Comparison of ENCODE assay signal across 18 mouse cellular contexts in genomic region chr13:83399381-83399780, GRCm38 (mm10).
A peak's percentile ranks its signal among the peaks of the same experiment; 100 is the strongest.
DNase-seq lines count a peak whose midpoint lies in the region; ATAC-seq and TF ChIP-seq lines count a peak whose summit lies in the region.
"Had no signal": no experiment of that assay in that cellular context is flagged by ENCODE, and none has a peak within 500 bp of the region (broad histone marks: within the 10 kb centered on the region; RNA-seq: fewer than 3 reads in every experiment).

No protein-coding gene starts in this region.

- H3K9me3 ChIP-seq in embryonic facial prominence, embryonic 14.5 days (ENCODE audit: control insufficient read depth, low read length): no peaks in the 10 kb centered on the region
- H3K9me3 ChIP-seq in embryonic facial prominence, embryonic 10.5 days: no peaks in the 10 kb centered on the region
- no peaks in the 10 kb centered on the region for H3K9me3 ChIP-seq in CH12.LX (replicated peaks; ENCODE audit: low read length)
- H3K9me3 ChIP-seq in forebrain, embryonic 15.5 days: no peaks in the 10 kb centered on the region
- H3K9me3 ChIP-seq: embryonic facial prominence, embryonic 13.5 days; forebrain, embryonic 13.5 days had no signal

- no peak for TF ChIP-seq EP300 in CH12.LX (IDR thresholded peaks at IDR 0.05; ENCODE audit: low read length)

- no peaks in the 10 kb centered on the region for H3K36me3 ChIP-seq in embryonic facial prominence, embryonic 14.5 days (ENCODE audit: control insufficient read depth, insufficient read depth, low read length)
- H3K36me3 ChIP-seq in embryonic facial prominence, embryonic 10.5 days (replicated peaks): no peaks in the 10 kb centered on the region
- no peaks in the 10 kb centered on the region for H3K36me3 ChIP-seq in CH12.LX (replicated peaks in 1 of 2; ENCODE audit: control insufficient read depth in 1 of 2, insufficient read depth in 1 of 2, low read length in 1 of 2)
- H3K36me3 ChIP-seq in myocyte (ENCODE audit: control insufficient read depth, insufficient read depth): no peaks in the 10 kb centered on the region
- no peaks in the 10 kb centered on the region for H3K36me3 ChIP-seq in forebrain, embryonic 15.5 days
- H3K36me3 ChIP-seq: embryonic facial prominence, embryonic 13.5 days had no signal

- peak; percentile 4 for DNase-seq in embryonic facial prominence, embryonic 14.5 days (ENCODE audit: low spot score)
- no peak for DNase-seq in embryonic facial prominence, embryonic 10.5 days (ENCODE audit: low spot score)
- DNase-seq in CH12.LX (ENCODE audit: extremely low read depth): no peak
- DNase-seq: adrenal gland, adult 2 months; adrenal gland, postnatal 10 days; adrenal gland, postnatal 25 days; B cell, adult 2 months; cerebellum, adult 11-12 months; cerebellum, adult 2 months; cerebellum, adult 9-10 months; cerebellum, postnatal 10 days; cerebellum, postnatal 25 days had no signal

- no peak for ATAC-seq in embryonic facial prominence, embryonic 14.5 days (ENCODE audit: low read depth)
- ATAC-seq in forebrain, embryonic 15.5 days (replicated peaks): no peak
- ATAC-seq: CD4-positive, CD25-positive, alpha-beta regulatory T cell, adult 4 months; forebrain, embryonic 13.5 days; forebrain, embryonic 16.5 days had no signal

- no peak overlapping the region for H3K4me3 ChIP-seq in embryonic facial prominence, embryonic 14.5 days (ENCODE audit: low read depth, low read length)
- no peak overlapping the region for H3K4me3 ChIP-seq in embryonic facial prominence, embryonic 10.5 days
- H3K4me3 ChIP-seq in CH12.LX (replicated peaks in 1 of 3; ENCODE audit: low read depth in 2 of 3, low read length in 2 of 3, poor library complexity in 1 of 3) (no peak overlapping the region), myocyte (no peak overlapping the region)
- H3K4me3 ChIP-seq in forebrain, embryonic 15.5 days: no peak overlapping the region
- H3K4me3 ChIP-seq: embryonic facial prominence, embryonic 13.5 days; forebrain, embryonic 13.5 days had no signal

- no peak for TF ChIP-seq CTCF in CH12.LX (conservative IDR thresholded peaks at IDR 0.05 in 1 of 2, IDR thresholded peaks at IDR 0.05 in 1 of 2; ENCODE audit: low read depth in 2 of 2, low read length in 2 of 2)

- H3K4me2 ChIP-seq in embryonic facial prominence, embryonic 14.5 days (ENCODE audit: low read depth, low read length): no peak overlapping the region
- H3K4me2 ChIP-seq in CH12.LX (ENCODE audit: insufficient read depth, low read depth, poor library complexity, severe bottlenecking) (no peak overlapping the region), myocyte (ENCODE audit: low read depth) (no peak overlapping the region)
- no peak overlapping the region for H3K4me2 ChIP-seq in forebrain, embryonic 15.5 days (replicated peaks)
- H3K4me2 ChIP-seq: embryonic facial prominence, embryonic 13.5 days; forebrain, embryonic 13.5 days had no signal

- TF ChIP-seq RAD21 in CH12.LX (IDR thresholded peaks at IDR 0.05; ENCODE audit: low read depth, low read length): no peak

- WGBS in embryonic facial prominence, embryonic 14.5 days: 86% methylated on average over 6 of the region's 6 CpGs
- 94% methylated on average over 6 of the region's 6 CpGs for WGBS in embryonic facial prominence, embryonic 10.5 days
- WGBS in forebrain, embryonic 15.5 days: 90% methylated on average over 6 of the region's 6 CpGs

- in situ Hi-C loops in CH12.LX (cut with MboI; ENCODE audit: low pct_ligation_motif_present, low pct_unique_long_range_greater_than_20kb, low sequenced_read_pairs): no loop called here

- dilution Hi-C loops in CH12.LX (cut with MboI; ENCODE audit: extremely low pct_ligation_motif_present, extremely low pct_unique_long_range_greater_than_20kb, low sequenced_read_pairs): no loop called here

- no peaks in the 10 kb centered on the region for H3K4me1 ChIP-seq in embryonic facial prominence, embryonic 14.5 days (ENCODE audit: control insufficient read depth, insufficient read depth, low read length)
- no peaks in the 10 kb centered on the region for H3K4me1 ChIP-seq in embryonic facial prominence, embryonic 10.5 days
- no peaks in the 10 kb centered on the region for H3K4me1 ChIP-seq in CH12.LX (ENCODE audit: control insufficient read depth in 1 of 2, insufficient read depth in 2 of 2)
- no peaks in the 10 kb centered on the region for H3K4me1 ChIP-seq in forebrain, embryonic 15.5 days
- H3K4me1 ChIP-seq: embryonic facial prominence, embryonic 13.5 days; forebrain, embryonic 13.5 days had no signal

- H3ac ChIP-seq in myocyte (ENCODE audit: control insufficient read depth, insufficient read length): no peak overlapping the region

- no peak overlapping the region for H3K9ac ChIP-seq in embryonic facial prominence, embryonic 14.5 days (ENCODE audit: low read depth, low read length)
- H3K9ac ChIP-seq in CH12.LX (ENCODE audit: insufficient read depth, low read depth): no peak overlapping the region
- H3K9ac ChIP-seq in forebrain, embryonic 15.5 days (replicated peaks): no peak overlapping the region
- H3K9ac ChIP-seq: embryonic facial prominence, embryonic 13.5 days; forebrain, embryonic 13.5 days had no signal

- TF ChIP-seq POLR2A in CH12.LX (IDR thresholded peaks at IDR 0.05; ENCODE audit: low read depth, low read length) (no peak), myocyte (IDR thresholded peaks at IDR 0.05; ENCODE audit: insufficient read length, low read depth) (no peak)

- H3K27ac ChIP-seq in embryonic facial prominence, embryonic 14.5 days (replicated peaks; ENCODE audit: low read depth, low read length): no peak overlapping the region
- no peak overlapping the region for H3K27ac ChIP-seq in embryonic facial prominence, embryonic 10.5 days (replicated peaks)
- no peak overlapping the region for H3K27ac ChIP-seq in CH12.LX (ENCODE audit: insufficient read depth, low read depth)
- no peak overlapping the region for H3K27ac ChIP-seq in forebrain, embryonic 15.5 days (replicated peaks)
- H3K27ac ChIP-seq: embryonic facial prominence, embryonic 13.5 days; forebrain, embryonic 13.5 days had no signal

- H3K27me3 ChIP-seq in embryonic facial prominence, embryonic 14.5 days (replicated peaks; ENCODE audit: control insufficient read depth, insufficient read depth, low read length): no peaks in the 10 kb centered on the region
- no peaks in the 10 kb centered on the region for H3K27me3 ChIP-seq in embryonic facial prominence, embryonic 10.5 days (replicated peaks; ENCODE audit: low read depth, poor library complexity, severe bottlenecking)
- H3K27me3 ChIP-seq in CH12.LX (replicated peaks): no peaks in the 10 kb centered on the region
- H3K27me3 ChIP-seq in myocyte (ENCODE audit: control insufficient read depth, insufficient read depth, insufficient read length): no peaks in the 10 kb centered on the region
- no peaks in the 10 kb centered on the region for H3K27me3 ChIP-seq in forebrain, embryonic 15.5 days
- H3K27me3 ChIP-seq: embryonic facial prominence, embryonic 13.5 days; forebrain, embryonic 13.5 days had no signal

- H3K79me2 ChIP-seq in CH12.LX (replicated peaks; ENCODE audit: control insufficient read depth, extremely low read depth, insufficient read depth, poor library complexity, severe bottlenecking): no peaks in the 10 kb centered on the region
- H3K79me2 ChIP-seq in myocyte (ENCODE audit: control insufficient read depth, insufficient read depth): no peaks in the 10 kb centered on the region

TF ChIP-seq in CH12.LX, 34 proteins besides CTCF, POLR2A, EP300 and RAD21:
- TF ChIP-seq ETS1 (conservative IDR thresholded peaks at IDR 0.05; ENCODE audit: low read depth, low read length): no peak
- TF ChIP-seq BHLHE40 (IDR thresholded peaks at IDR 0.05; ENCODE audit: low read depth, low read length): 0 out of 2 replicates have a peak, but pooled peaks have one; percentile 19

TF ChIP-seq in myocyte, 11 proteins besides CTCF, POLR2A, EP300 and RAD21:
- TF ChIP-seq CEBPB (IDR thresholded peaks at IDR 0.05; ENCODE audit: insufficient read depth, poor library complexity, severe bottlenecking) (no peak), MYOG (IDR thresholded peaks at IDR 0.05; ENCODE audit: control insufficient read depth in 1 of 3, insufficient read depth in 1 of 3, insufficient read length in 2 of 3, low read depth in 2 of 3) (peak in 2 of 3 experiments; percentile 15 to 57), MYOD1 (IDR thresholded peaks at IDR 0.05; ENCODE audit: control insufficient read depth in 1 of 3, insufficient read length in 2 of 3, low read depth in 2 of 3) (peak in 1 of 3 experiments; percentile 73), TCF12 (IDR thresholded peaks at IDR 0.05; ENCODE audit: insufficient read depth, poor library complexity, severe bottlenecking) (peak; percentile 33)
